Mouse (Mus musculus): ENCODE measurements around the gene Il11ra1. TPM values are rescaled to one million over a fixed set of nuclear protein-coding genes. Genes with fewer than 3 reads are reported as not detected.
A peak's percentile ranks its signal among the peaks of the same experiment; 100 is the strongest.

The Il11ra1 gene
- polyA plus RNA-seq, 1 experiment from 2014 or later, result 66.9 TPM

DNA sequence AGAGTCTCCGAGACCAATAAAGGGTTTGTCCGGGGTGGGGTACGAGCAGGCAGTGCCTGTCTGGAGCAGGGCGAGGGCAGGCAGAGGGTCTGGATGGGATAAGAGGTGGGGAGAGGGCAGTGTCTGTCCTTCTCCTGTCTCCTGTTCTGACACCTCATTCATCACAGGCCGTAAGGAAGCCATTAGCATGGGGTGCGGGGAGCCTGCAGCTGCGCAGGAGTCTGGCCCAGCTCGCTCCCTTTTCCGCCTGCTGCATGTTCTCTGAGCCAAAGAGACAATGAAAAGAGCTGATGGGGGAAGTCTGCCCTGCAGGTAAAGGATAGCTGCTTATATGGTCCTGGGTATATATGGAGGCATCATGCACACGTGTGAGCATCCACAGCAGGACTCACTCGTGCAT, 37.1 kb upstream of the Il11ra1 start:
- Histone ChIP-seq H3K4me1 (replicated peaks; ENCODE audit: control insufficient read depth, insufficient read depth, low read length) (peaks cover 47% of the 10 kb centered on the region), H3K4me3 (ENCODE audit: low read depth, low read length) (no peak overlapping the region), H3K9ac (ENCODE audit: low read length) (no peak overlapping the region), H3K27ac (ENCODE audit: low read depth, low read length) (no peak overlapping the region), H3K36me3 (ENCODE audit: control insufficient read depth, insufficient read depth, low read length) (peaks cover 7% of the 10 kb centered on the region; the same call in 1 of the 2 replicates), H3K9me3 (ENCODE audit: control insufficient read depth, low read length) (no peaks in the 10 kb centered on the region), H3K4me2 (ENCODE audit: low read depth, low read length, severe bottlenecking) (no peak overlapping the region), H3K27me3 (ENCODE audit: control insufficient read depth, insufficient read depth, low read length) (no peaks in the 10 kb centered on the region)
- WGBS, result 84% methylated on average over 11 of the region's 11 CpGs
- ATAC-seq (replicated peaks; ENCODE audit: low FRiP score) (no peak), DNase-seq (ENCODE audit: low spot score) (no peak)

GRCm38 (mm10) chr4:41663614-41664013, 36.2 kb upstream of the Il11ra1 start:
- H3K4me2 ChIP-seq (ENCODE audit: low read depth, low read length, severe bottlenecking), result no peak overlapping the region
- DNase-seq (ENCODE audit: low spot score), result no peak
- peaks cover 44% of the 10 kb centered on the region for H3K4me1 ChIP-seq (replicated peaks; ENCODE audit: control insufficient read depth, insufficient read depth, low read length)
- no peak for ATAC-seq (replicated peaks; ENCODE audit: low FRiP score)
- H3K4me3 ChIP-seq (ENCODE audit: low read depth, low read length), result no peak overlapping the region
- H3K27ac ChIP-seq (ENCODE audit: low read depth, low read length), result no peak overlapping the region
- H3K9me3 ChIP-seq (ENCODE audit: control insufficient read depth, low read length), result no peaks in the 10 kb centered on the region
- no peaks in the 10 kb centered on the region for H3K27me3 ChIP-seq (ENCODE audit: control insufficient read depth, insufficient read depth, low read length)
- H3K36me3 ChIP-seq (ENCODE audit: control insufficient read depth, insufficient read depth, low read length), result peaks cover 3% of the 10 kb centered on the region; the same call in 1 of the 2 replicates
- 66% methylated on average over 9 of the region's 9 CpGs for WGBS
- H3K9ac ChIP-seq (ENCODE audit: low read length), result no peak overlapping the region; the same call in 1 of the 2 replicates

GRCm38 (mm10) chr4:41664533-41664932, 35.3 kb upstream of the Il11ra1 start:
- Histone ChIP-seq H3K9ac (ENCODE audit: low read length) (no peak overlapping the region; the same call in 1 of the 2 replicates), H3K27ac (ENCODE audit: low read depth, low read length) (no peak overlapping the region), H3K4me2 (ENCODE audit: low read depth, low read length, severe bottlenecking) (no peak overlapping the region), H3K4me3 (ENCODE audit: low read depth, low read length) (no peak overlapping the region), H3K9me3 (ENCODE audit: control insufficient read depth, low read length) (no peaks in the 10 kb centered on the region), H3K27me3 (ENCODE audit: control insufficient read depth, insufficient read depth, low read length) (no peaks in the 10 kb centered on the region), H3K36me3 (ENCODE audit: control insufficient read depth, insufficient read depth, low read length) (peaks cover 3% of the 10 kb centered on the region; the same call in 1 of the 2 replicates), H3K4me1 (replicated peaks; ENCODE audit: control insufficient read depth, insufficient read depth, low read length) (peaks cover 36% of the 10 kb centered on the region)
- ATAC-seq (replicated peaks; ENCODE audit: low FRiP score) (no peak), DNase-seq (ENCODE audit: low spot score) (no peak)
- WGBS, result 60% methylated on average over 7 of the region's 7 CpGs

DNA sequence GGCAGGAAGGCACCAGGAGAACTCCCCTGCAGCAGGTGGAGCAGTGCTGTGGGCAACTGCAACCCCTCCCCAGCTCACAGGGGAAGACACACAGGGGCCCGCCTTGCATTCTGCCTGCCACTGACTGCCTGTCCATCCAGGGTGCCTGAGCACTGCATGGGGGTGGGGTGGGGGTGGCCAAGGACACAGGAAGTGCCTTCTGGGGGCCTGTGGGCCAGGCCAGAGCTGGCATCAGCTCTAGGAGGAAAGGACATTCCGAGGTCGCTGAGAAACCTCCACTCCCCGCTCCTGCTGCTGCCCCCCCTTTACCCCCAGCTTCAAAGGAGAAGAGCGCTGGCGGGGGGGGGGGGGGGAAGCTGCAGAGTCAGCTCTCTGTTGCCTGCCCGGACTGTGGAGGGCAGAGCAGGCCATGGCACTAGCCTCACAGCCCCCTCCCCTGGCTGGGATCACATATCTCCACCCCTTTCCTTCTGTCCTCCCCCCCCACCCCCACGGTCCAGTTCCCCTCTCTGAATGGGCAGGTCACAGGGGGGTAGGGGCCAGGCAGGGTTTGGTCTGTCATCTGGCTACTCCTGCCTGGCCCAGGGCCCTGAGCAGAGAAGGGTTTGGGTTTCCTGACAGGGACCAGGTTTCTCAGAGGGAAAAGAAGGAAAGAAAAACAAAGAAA, 34.6 kb upstream of the Il11ra1 start:
- H3K4me2 ChIP-seq (ENCODE audit: low read depth, low read length, severe bottlenecking), result no peak overlapping the region
- peaks cover 32% of the 10 kb centered on the region for H3K4me1 ChIP-seq (replicated peaks; ENCODE audit: control insufficient read depth, insufficient read depth, low read length)
- H3K9me3 ChIP-seq (ENCODE audit: control insufficient read depth, low read length), result no peaks in the 10 kb centered on the region
- H3K36me3 ChIP-seq (ENCODE audit: control insufficient read depth, insufficient read depth, low read length), result peaks cover 3% of the 10 kb centered on the region; the same call in 1 of the 2 replicates
- peak overlapping the region; percentile 46; the same call in 1 of the 2 replicates for H3K27ac ChIP-seq (ENCODE audit: low read depth, low read length)
- no peak for ATAC-seq (replicated peaks; ENCODE audit: low FRiP score)
- peak overlapping the region; percentile 39 for H3K9ac ChIP-seq (ENCODE audit: low read length)
- no peak overlapping the region for H3K4me3 ChIP-seq (ENCODE audit: low read depth, low read length)
- WGBS, result 4% methylated on average over 7 of the region's 8 CpGs
- H3K27me3 ChIP-seq (ENCODE audit: control insufficient read depth, insufficient read depth, low read length), result no peaks in the 10 kb centered on the region
- DNase-seq (ENCODE audit: low spot score), result no peak

- DNase-seq (ENCODE audit: low spot score) (no peak), ATAC-seq (replicated peaks; ENCODE audit: low FRiP score) (no peak)
- Histone ChIP-seq H3K9ac (ENCODE audit: low read length) (no peak overlapping the region), H3K27me3 (ENCODE audit: control insufficient read depth, insufficient read depth, low read length) (no peaks in the 10 kb centered on the region), H3K9me3 (ENCODE audit: control insufficient read depth, low read length) (no peaks in the 10 kb centered on the region), H3K36me3 (ENCODE audit: control insufficient read depth, insufficient read depth, low read length) (peaks cover 3% of the 10 kb centered on the region; the same call in 1 of the 2 replicates), H3K27ac (ENCODE audit: low read depth, low read length) (no peak overlapping the region), H3K4me1 (replicated peaks; ENCODE audit: control insufficient read depth, insufficient read depth, low read length) (peaks cover 34% of the 10 kb centered on the region), H3K4me3 (ENCODE audit: low read depth, low read length) (no peak overlapping the region), H3K4me2 (ENCODE audit: low read depth, low read length, severe bottlenecking) (no peak overlapping the region)
- 84% methylated on average over 11 of the region's 11 CpGs for WGBS
These were observed 33.1 kb upstream of the Il11ra1 start for GRCm38 (mm10) chr4:41666646-41667045.

DNA sequence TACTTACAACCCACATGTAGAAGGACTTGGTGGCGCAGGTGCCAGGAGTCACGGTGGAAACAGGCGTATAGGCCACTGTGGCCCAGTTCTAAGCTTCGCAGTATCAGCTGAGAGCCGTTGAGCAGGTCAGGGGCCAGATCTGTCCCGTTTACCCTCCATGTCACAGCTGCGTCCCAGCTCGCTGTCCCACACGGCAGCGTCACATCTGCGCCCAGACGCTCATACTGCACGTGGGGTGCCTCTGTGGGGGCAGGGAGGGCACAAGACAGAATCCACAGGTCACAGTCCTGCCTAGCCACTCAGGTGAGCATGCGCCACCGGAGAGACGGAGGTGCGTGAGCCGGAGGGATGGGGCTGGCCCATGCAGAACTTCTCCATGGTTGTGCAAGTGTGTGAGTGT, 29.0 kb upstream of the Il11ra1 start:
- no peak for DNase-seq (ENCODE audit: low spot score)
- H3K4me3 ChIP-seq (ENCODE audit: low read depth, low read length), result no peak overlapping the region
- H3K9ac ChIP-seq (ENCODE audit: low read length), result no peak overlapping the region
- peaks cover 3% of the 10 kb centered on the region; the same call in 1 of the 2 replicates for H3K36me3 ChIP-seq (ENCODE audit: control insufficient read depth, insufficient read depth, low read length)
- peaks cover 31% of the 10 kb centered on the region for H3K4me1 ChIP-seq (replicated peaks; ENCODE audit: control insufficient read depth, insufficient read depth, low read length)
- WGBS, result 80% methylated on average over 18 of the region's 18 CpGs
- no peak overlapping the region for H3K4me2 ChIP-seq (ENCODE audit: low read depth, low read length, severe bottlenecking)
- H3K27me3 ChIP-seq (ENCODE audit: control insufficient read depth, insufficient read depth, low read length), result no peaks in the 10 kb centered on the region
- H3K9me3 ChIP-seq (ENCODE audit: control insufficient read depth, low read length), result no peaks in the 10 kb centered on the region
- H3K27ac ChIP-seq (ENCODE audit: low read depth, low read length), result no peak overlapping the region
- ATAC-seq (replicated peaks; ENCODE audit: low FRiP score), result no peak

DNA sequence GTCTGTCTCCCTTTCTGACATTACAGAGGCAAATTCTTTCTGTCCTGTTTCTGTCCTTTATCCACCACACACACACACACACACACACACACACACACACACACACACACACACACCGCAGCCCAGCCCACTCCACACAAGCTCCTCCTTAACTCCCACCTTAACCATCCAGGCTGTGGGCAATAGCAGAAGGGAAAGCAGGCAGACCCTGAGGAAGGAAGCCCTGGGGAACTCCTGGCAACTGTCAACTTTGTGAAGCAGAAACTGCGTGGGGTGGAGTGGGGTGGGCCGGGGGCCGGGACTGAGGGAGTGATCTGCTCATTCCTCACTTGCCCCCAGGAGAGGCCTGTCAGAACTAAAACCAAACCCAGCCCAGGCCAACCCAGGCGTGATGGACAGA, 28.3 kb upstream of the Il11ra1 start:
- Histone ChIP-seq H3K4me2 (ENCODE audit: low read depth, low read length, severe bottlenecking) (peak overlapping the region; percentile 37), H3K36me3 (ENCODE audit: control insufficient read depth, insufficient read depth, low read length) (peaks cover 3% of the 10 kb centered on the region; the same call in 1 of the 2 replicates), H3K4me3 (ENCODE audit: low read depth, low read length) (no peak overlapping the region), H3K27me3 (ENCODE audit: control insufficient read depth, insufficient read depth, low read length) (no peaks in the 10 kb centered on the region), H3K9ac (ENCODE audit: low read length) (peak overlapping the region; percentile 40; the same call in 1 of the 2 replicates), H3K9me3 (ENCODE audit: control insufficient read depth, low read length) (no peaks in the 10 kb centered on the region), H3K4me1 (replicated peaks; ENCODE audit: control insufficient read depth, insufficient read depth, low read length) (peaks cover 38% of the 10 kb centered on the region), H3K27ac (ENCODE audit: low read depth, low read length) (peak overlapping the region; percentile 70; the same call in 1 of the 2 replicates)
- WGBS, result 13% methylated on average over 5 of the region's 5 CpGs
- ATAC-seq (replicated peaks; ENCODE audit: low FRiP score), result peak; percentile 29
- DNase-seq (ENCODE audit: low spot score), result no peak

- peak; percentile 87 for ATAC-seq (replicated peaks; ENCODE audit: low FRiP score)
- WGBS, result under 1% methylated on average over 8 of the region's 8 CpGs
- peak overlapping the region; percentile 37 for H3K4me2 ChIP-seq (ENCODE audit: low read depth, low read length, severe bottlenecking)
- peaks cover 43% of the 10 kb centered on the region for H3K4me1 ChIP-seq (replicated peaks; ENCODE audit: control insufficient read depth, insufficient read depth, low read length)
- peaks cover 3% of the 10 kb centered on the region; the same call in 1 of the 2 replicates for H3K36me3 ChIP-seq (ENCODE audit: control insufficient read depth, insufficient read depth, low read length)
- H3K4me3 ChIP-seq (ENCODE audit: low read depth, low read length), result no peak overlapping the region
- DNase-seq (ENCODE audit: low spot score), result peak; percentile 95
- no peaks in the 10 kb centered on the region for H3K27me3 ChIP-seq (ENCODE audit: control insufficient read depth, insufficient read depth, low read length)
- H3K27ac ChIP-seq (ENCODE audit: low read depth, low read length), result peak overlapping the region; percentile 88
- no peaks in the 10 kb centered on the region for H3K9me3 ChIP-seq (ENCODE audit: control insufficient read depth, low read length)
- H3K9ac ChIP-seq (ENCODE audit: low read length), result peak overlapping the region; percentile 40
These were observed 27.8 kb upstream of the Il11ra1 start for GRCm38 (mm10) chr4:41671963-41672480.
